Mouse (Mus musculus) C2C12 (cell line): ENCODE data around the gene 4933409G03Rik. TPM values are rescaled to one million over a fixed set of nuclear protein-coding genes. Genes with fewer than 3 reads are reported as not detected.
"Not testable (repeated sequence)": the region's sequence is repeated elsewhere in the genome, so short reads cannot be mapped to it uniquely, and the experiment has no call there.

Experiments
- H3K27me3 ChIP-seq: one replicate; pipeline ENCODE4 v1.6.1; 2011; ENCODE audit not compliant: control insufficient read depth, insufficient read depth, insufficient read length
- H3K36me3 ChIP-seq: one replicate; pipeline ENCODE4 v1.6.1; 2011; ENCODE audit not compliant: control insufficient read depth, insufficient read depth
- H3K4me3 ChIP-seq: one replicate; pipeline ENCODE4 v1.5.1; 2011; ENCODE audit warnings: mild to moderate bottlenecking, control low read depth; ENCODE audit not compliant: poor library complexity, insufficient read depth, severe bottlenecking
- H3K79me2 ChIP-seq: one replicate; pipeline ENCODE4 v1.6.1; 2011; ENCODE audit not compliant: control insufficient read depth, insufficient read depth
- H3K79me3 ChIP-seq: one replicate; pipeline ENCODE4 v1.6.1; 2011; ENCODE audit warnings: low read depth, control low read depth
- H3ac ChIP-seq: one replicate; pipeline ENCODE3; 2011; ENCODE audit warnings: low read depth; ENCODE audit not compliant: control insufficient read depth, insufficient read length
- CEBPB ChIP-seq: IDR thresholded peaks from one replicate; pipeline ENCODE4 v1.6.1; 2011; ENCODE audit warnings: low read depth, mild to moderate bottlenecking, control low read depth, moderate library complexity
- CTCF ChIP-seq: IDR thresholded peaks from one replicate; pipeline ENCODE4 v1.5.1; 2011; ENCODE audit not compliant: control insufficient read depth, insufficient read depth, insufficient read length
- FOSL1 ChIP-seq: IDR thresholded peaks from one replicate; pipeline ENCODE4 v1.8.0; 2011; ENCODE audit warnings: mild to moderate bottlenecking, low read length; ENCODE audit not compliant: poor library complexity, insufficient read depth, severe bottlenecking
- MAX ChIP-seq: IDR thresholded peaks from one replicate; pipeline ENCODE4 v1.6.1; 2011; ENCODE audit warnings: mild to moderate bottlenecking, control low read depth
- MYOD1 ChIP-seq: IDR thresholded peaks from one replicate; pipeline ENCODE4 v1.6.1; 2011; ENCODE audit warnings: low read depth; ENCODE audit not compliant: control insufficient read depth, insufficient read length
- MYOG ChIP-seq: IDR thresholded peaks from one replicate; pipeline ENCODE4 v1.6.1; 2011; ENCODE audit not compliant: control insufficient read depth, insufficient read length; ENCODE audit errors: extremely low read depth
- USF1 ChIP-seq: IDR thresholded peaks from one replicate; pipeline ENCODE4 v1.6.1; 2011; ENCODE audit warnings: low read depth, mild to moderate bottlenecking, control low read depth, moderate library complexity
- polyA plus RNA-seq: library from polyadenylated mRNA; unstranded; fragments of >200 nt; fragmentation: generic; extraction: Trizol; gene quantifications from one replicate; pipeline ENCODE4 v1.2.1, GENCODE M21; 2012; ENCODE audit warnings: missing spikeins

Gene 4933409G03Rik
- polyA plus RNA-seq, 1 experiment = not detected

GRCm38 (mm10) chr2:68592765-68593164, 10.6 kb downstream of the 4933409G03Rik start:
- no peak for TF ChIP-seq CEBPB
- no peak for TF ChIP-seq FOSL1
- TF ChIP-seq USF1 = no peak
- no peak for TF ChIP-seq MYOD1
- TF ChIP-seq MYOG = no peak
- no peak for TF ChIP-seq MAX
- no peak for TF ChIP-seq CTCF
- no peaks in the 10 kb centered on the region for H3K27me3 ChIP-seq

GRCm38 (mm10) chr2:68656186-68656585, 74.0 kb downstream of the 4933409G03Rik start, which contains the start of gene 4932414N04Rik:
Gene 4932414N04Rik (plus strand): TSS chr2:68656486.
- not testable (repeated sequence) for H3K79me2 ChIP-seq, H3K4me3 ChIP-seq, H3K36me3 ChIP-seq, H3K79me3 ChIP-seq, H3ac ChIP-seq, H3K27me3 ChIP-seq

More at GRCm38 (mm10) chr2:68592765-68593164, 10.6 kb downstream of the 4933409G03Rik start:
- Histone ChIP-seq H3ac (no peak overlapping the region), H3K36me3 (no peaks in the 10 kb centered on the region), H3K4me3 (no peak overlapping the region), H3K79me3 (no peaks in the 10 kb centered on the region), H3K79me2 (no peaks in the 10 kb centered on the region)

Other genes with a start within 250 kb of the 4933409G03Rik start
- 11.3 TPM for gene Stk39, start 110.1 kb upstream of the 4933409G03Rik start, polyA plus RNA-seq
- not detected for gene 4932414N04Rik, start 74.1 kb downstream of the 4933409G03Rik start, polyA plus RNA-seq